Mouse (Mus musculus) CD4-positive, CD25-positive, alpha-beta regulatory T cell, adult 9 weeks (primary cell): ENCODE results near the gene Pgs1. TPM values are rescaled to one million over a fixed set of nuclear protein-coding genes. Genes with fewer than 3 reads are reported as not detected.

ENCODE experiments used
- polyA plus RNA-seq: library from polyadenylated mRNA; unstranded; fragments of 100-300 nt; shearing (Covaris generic); gene quantifications from one replicate; pipeline ENCODE4 v1.2.1, GENCODE M21; 2017

Pgs1 gene
- 40.3 TPM for polyA plus RNA-seq

DNA sequence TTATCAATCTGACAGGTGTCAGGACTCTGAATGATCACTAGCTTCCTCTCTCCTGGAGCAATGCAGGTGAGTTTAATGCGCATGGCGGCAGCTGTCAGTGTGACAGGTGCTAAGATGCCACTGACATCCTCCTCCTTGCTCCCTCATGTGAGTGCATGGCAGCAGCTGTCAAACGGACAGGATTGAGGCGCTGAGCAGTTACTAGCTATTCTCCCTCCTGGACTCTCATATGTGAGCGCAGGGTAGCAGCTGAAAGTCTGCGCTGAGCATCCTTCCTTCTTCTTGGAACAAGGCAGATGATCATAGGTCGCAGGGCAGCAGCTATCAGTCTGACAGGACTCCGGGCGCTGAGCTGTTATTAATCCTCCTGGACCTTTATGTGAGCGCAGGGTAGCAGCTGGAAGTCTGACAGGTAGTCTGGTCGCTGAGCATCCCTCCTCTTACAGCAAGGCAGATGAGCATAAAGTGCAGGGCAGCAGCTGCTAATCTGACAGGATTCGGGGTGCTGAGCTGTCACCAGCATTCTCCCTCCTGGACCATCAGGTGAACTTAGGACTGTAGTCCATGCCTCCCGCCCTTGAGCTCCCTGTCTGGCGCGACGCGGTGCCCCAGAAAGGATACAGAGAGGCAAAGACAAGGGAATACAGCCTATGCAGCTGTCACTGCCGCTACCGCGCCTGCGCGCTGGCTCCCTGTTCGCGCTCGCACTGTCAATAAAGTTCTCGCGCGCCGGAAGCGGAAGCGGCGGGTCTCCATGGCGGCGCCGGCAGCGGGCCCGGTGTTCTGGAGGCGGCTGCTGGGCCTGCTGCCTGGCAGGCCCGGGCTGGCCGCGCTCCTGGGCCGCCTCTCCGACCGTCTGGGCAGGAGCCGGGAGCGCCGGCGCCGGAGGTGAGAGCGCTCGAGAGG, at the start of gene Pgs1:
Gene Pgs1, plus strand, starts transcription at position 167 of the 906 bp plus-strand sequence.

DNA sequence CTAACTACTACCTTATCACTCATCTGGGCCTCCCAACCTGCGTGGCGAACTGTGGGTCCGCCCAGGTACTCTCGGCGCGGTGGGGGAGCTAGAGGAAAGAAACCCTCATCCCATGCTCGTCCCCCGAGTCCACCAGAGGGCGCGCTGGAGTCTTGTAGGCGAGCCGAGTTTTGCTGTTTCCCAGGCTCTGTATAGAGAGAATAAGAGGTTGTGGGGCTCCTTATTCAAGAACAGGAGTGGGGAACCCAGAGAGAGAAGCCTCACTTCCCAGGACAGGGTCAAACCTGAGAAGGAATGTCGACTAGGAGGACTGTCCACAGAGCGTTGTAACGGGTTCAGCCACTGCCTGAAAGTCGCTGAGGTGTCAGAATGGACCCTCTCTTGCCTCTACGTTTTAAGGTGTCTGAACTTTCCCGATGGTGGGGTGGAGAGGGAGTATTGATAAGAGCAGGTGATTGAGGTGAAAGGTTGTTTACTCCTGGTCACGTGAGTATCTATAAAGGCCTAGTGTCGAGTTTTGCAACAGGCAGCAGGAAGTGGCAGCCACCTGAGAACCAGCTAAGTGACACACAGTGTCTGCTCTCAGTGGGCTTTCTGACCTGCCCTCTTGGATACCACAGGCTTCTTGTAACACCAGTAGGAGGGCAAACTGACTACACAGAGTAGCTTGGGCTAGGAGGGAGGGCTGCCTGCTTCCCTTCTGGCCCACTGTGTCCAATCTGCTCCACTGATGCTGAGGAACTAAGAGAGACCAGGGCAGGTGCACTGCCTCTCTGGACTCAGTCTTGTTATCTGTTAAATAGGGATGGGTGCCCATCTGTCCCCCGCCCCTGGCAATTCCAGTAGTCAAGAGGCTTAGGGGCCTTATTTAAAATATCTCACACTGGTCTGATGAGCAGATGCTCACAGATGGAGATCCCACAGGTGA, 15.9 kb upstream of the Pgs1 start, which contains the start of gene Socs3:
Gene Socs3, minus strand, starts transcription at position 103 of the 928 bp plus-strand sequence.

Other genes with a start within 250 kb of the Pgs1 start
- 143 TPM for gene Tmc8, start 204.2 kb upstream of the Pgs1 start, polyA plus RNA-seq
- 166 TPM for gene Tmc6, start 204.1 kb upstream of the Pgs1 start, polyA plus RNA-seq
- 0.68 TPM for gene 6030468B19Rik, start 188.6 kb upstream of the Pgs1 start, polyA plus RNA-seq
- gene Gm20708, start 176.6 kb upstream of the Pgs1 start, polyA plus RNA-seq = 5.6 TPM
- gene Syngr2, start 176.6 kb upstream of the Pgs1 start, polyA plus RNA-seq = 177 TPM
- gene Afmid, start 160.4 kb upstream of the Pgs1 start, polyA plus RNA-seq = 30.3 TPM
- gene Tk1, start 160.2 kb upstream of the Pgs1 start, polyA plus RNA-seq = 34.4 TPM
- 16.9 TPM for gene Birc5, start 137.0 kb upstream of the Pgs1 start, polyA plus RNA-seq
- not detected for gene Tmem235, start 125.5 kb upstream of the Pgs1 start, polyA plus RNA-seq
- 20.7 TPM for gene Tha1, start 112.8 kb upstream of the Pgs1 start, polyA plus RNA-seq
- gene Socs3, start 16.2 kb upstream of the Pgs1 start, polyA plus RNA-seq = 51.2 TPM
- gene Dnah17, start 144.3 kb downstream of the Pgs1 start, polyA plus RNA-seq = 0.81 TPM